Mouse (Mus musculus) heart, embryonic 10.5 days (tissue): ENCODE measurements around the gene Tm4sf19. TPM values are rescaled to one million over a fixed set of nuclear protein-coding genes. Genes with fewer than 3 reads are reported as not detected.
A peak's percentile ranks its signal among the peaks of the same experiment; 100 is the strongest.

Experiments
- DNase-seq: peaks from one replicate; pipeline ENCODE4 v3.0.0-alpha.2; 2017; ENCODE audit warnings: low spot score
- H3K27ac ChIP-seq: fragments of 300-500 bp; sonication (generic); 2 replicates; pipeline ENCODE4 v1.5.1; 2016; ENCODE audit warnings: mild to moderate bottlenecking
- H3K27me3 ChIP-seq: fragments of 300-500 bp; sonication (generic); 2 replicates; pipeline ENCODE4 v1.6.1; 2016; ENCODE audit warnings: mild to moderate bottlenecking; ENCODE audit not compliant: poor library complexity, insufficient read depth, severe bottlenecking
- H3K36me3 ChIP-seq: fragments of 300-500 bp; sonication (generic); 2 replicates; pipeline ENCODE4 v1.6.1; 2016; ENCODE audit warnings: mild to moderate bottlenecking, moderate library complexity
- H3K4me1 ChIP-seq: fragments of 300-500 bp; sonication (generic); 2 replicates; pipeline ENCODE4 v1.6.1; 2016; ENCODE audit warnings: mild to moderate bottlenecking
- H3K4me3 ChIP-seq: fragments of 300-500 bp; sonication (generic); 2 replicates; pipeline ENCODE4 v1.5.1; 2016; ENCODE audit warnings: mild to moderate bottlenecking, moderate library complexity
- H3K9me3 ChIP-seq: fragments of 300-500 bp; sonication (generic); 2 replicates; pipeline ENCODE4 v1.6.1; 2016; ENCODE audit warnings: mild to moderate bottlenecking, moderate library complexity
- WGBS: fragments of 180-500 bp; shearing (Covaris S2); methylation state at CpG from one replicate; pipeline ENCODE4 v1.1.7; 2016; 5-methylcytosine and 5-hydroxymethylcytosine counted together
- polyA plus RNA-seq: library from polyadenylated mRNA; unstranded; fragments of >200 nt; fragmentation: Nextera tagmentation; extraction: Ambion mirVana; gene quantifications from 2 replicates; pipeline ENCODE4 v1.2.1, GENCODE M21; 2016

The Tm4sf19 gene
- polyA plus RNA-seq, 1 experiment from 2014 or later = not detected

GRCm38 (mm10) chr16:32398206-32398605, 2.1 kb upstream of the Tm4sf19 start:
- WGBS = 64% methylated on average over 3 of the region's 3 CpGs
- no peak for DNase-seq
- Histone ChIP-seq H3K27ac (no peak overlapping the region), H3K27me3 (no peaks in the 10 kb centered on the region), H3K4me1 (peaks cover 8% of the 10 kb centered on the region; the same call in 1 of the 2 replicates), H3K9me3 (no peaks in the 10 kb centered on the region), H3K36me3 (peaks cover 6% of the 10 kb centered on the region), H3K4me3 (no peak overlapping the region)

GRCm38 (mm10) chr16:32401335-32401965, 1.1 kb downstream of the Tm4sf19 start:
- Histone ChIP-seq H3K27me3 (no peaks in the 10 kb centered on the region), H3K36me3 (no peaks in the 10 kb centered on the region), H3K4me1 (peaks cover 6% of the 10 kb centered on the region; the same call in 1 of the 2 replicates), H3K9me3 (no peaks in the 10 kb centered on the region), H3K4me3 (no peak overlapping the region), H3K27ac (no peak overlapping the region)
- 76% methylated on average over 9 of the region's 9 CpGs for WGBS
- no peak for DNase-seq

GRCm38 (mm10) chr16:32402818-32403217, 2.5 kb downstream of the Tm4sf19 start:
- no peak for DNase-seq
- H3K4me1 ChIP-seq = peaks cover 5% of the 10 kb centered on the region; the same call in 1 of the 2 replicates
- no peaks in the 10 kb centered on the region for H3K36me3 ChIP-seq
- no peak overlapping the region for H3K27ac ChIP-seq
- 77% methylated on average over 3 of the region's 3 CpGs for WGBS
- no peak overlapping the region for H3K4me3 ChIP-seq
- no peaks in the 10 kb centered on the region for H3K27me3 ChIP-seq
- no peaks in the 10 kb centered on the region for H3K9me3 ChIP-seq

- Histone ChIP-seq H3K4me1 (peaks cover 5% of the 10 kb centered on the region; the same call in 1 of the 2 replicates), H3K27ac (no peak overlapping the region), H3K9me3 (no peaks in the 10 kb centered on the region), H3K27me3 (no peaks in the 10 kb centered on the region), H3K36me3 (no peaks in the 10 kb centered on the region), H3K4me3 (no peak overlapping the region)
- WGBS = 88% methylated on average over 9 of the region's 9 CpGs
- no peak for DNase-seq
Observed at GRCm38 (mm10) chr16:32405716-32406115, 5.4 kb downstream of the Tm4sf19 start.

GRCm38 (mm10) chr16:32406671-32407070, 6.4 kb downstream of the Tm4sf19 start:
- DNase-seq = no peak
- H3K4me1 ChIP-seq = peaks cover 5% of the 10 kb centered on the region; the same call in 1 of the 2 replicates
- no peak overlapping the region for H3K4me3 ChIP-seq
- H3K9me3 ChIP-seq = no peaks in the 10 kb centered on the region
- no peaks in the 10 kb centered on the region for H3K36me3 ChIP-seq
- 70% methylated on average over 6 of the region's 6 CpGs for WGBS
- no peaks in the 10 kb centered on the region for H3K27me3 ChIP-seq
- H3K27ac ChIP-seq = no peak overlapping the region

- no peak overlapping the region for H3K27ac ChIP-seq
- H3K9me3 ChIP-seq = no peaks in the 10 kb centered on the region
- 76% methylated on average over 10 of the region's 10 CpGs for WGBS
- H3K4me3 ChIP-seq = no peak overlapping the region
- no peaks in the 10 kb centered on the region for H3K36me3 ChIP-seq
- no peaks in the 10 kb centered on the region for H3K27me3 ChIP-seq
- H3K4me1 ChIP-seq = peaks cover 4% of the 10 kb centered on the region; the same call in 1 of the 2 replicates
- no peak for DNase-seq
Observed at GRCm38 (mm10) chr16:32407730-32408129, 7.4 kb downstream of the Tm4sf19 start.

GRCm38 (mm10) chr16:32417457-32417856, 17.2 kb downstream of the Tm4sf19 start:
- DNase-seq = no peak
- H3K27ac ChIP-seq = no peak overlapping the region

GRCm38 (mm10) chr16:32419517-32420483, 19.5 kb downstream of the Tm4sf19 start, which contains the start of gene Tctex1d2:
Gene Tctex1d2 (plus strand): TSS chr16:32419702.
- Histone ChIP-seq H3K9me3 (no peaks in the 10 kb centered on the region), H3K27me3 (no peaks in the 10 kb centered on the region), H3K36me3 (no peaks in the 10 kb centered on the region), H3K27ac (peak within 1 kb of the TSS; percentile 94), H3K4me1 (peaks cover 4% of the 10 kb centered on the region), H3K4me3 (peak within 1 kb of the TSS; percentile 77)
- 1% methylated on average over 45 of the region's 45 CpGs for WGBS
- peak; percentile 98 for DNase-seq

More at GRCm38 (mm10) chr16:32417457-32417856, 17.2 kb downstream of the Tm4sf19 start:
- no peaks in the 10 kb centered on the region for H3K9me3 ChIP-seq
- no peaks in the 10 kb centered on the region for H3K36me3 ChIP-seq
- H3K27me3 ChIP-seq = no peaks in the 10 kb centered on the region
- WGBS = 39% methylated on average over 1 of the region's 1 CpGs
- peaks cover 4% of the 10 kb centered on the region for H3K4me1 ChIP-seq
- no peak overlapping the region for H3K4me3 ChIP-seq

GRCm38 (mm10) chr16:32427506-32427905, 27.2 kb downstream of the Tm4sf19 start:
- peaks cover 14% of the 10 kb centered on the region; the same call in 1 of the 2 replicates for H3K4me1 ChIP-seq
- no peak for DNase-seq
- whole genome bisulfite sequencing = 88% methylated on average over 3 of the region's 3 CpGs

GRCm38 (mm10) chr16:32430474-32431046, 30.3 kb downstream of the Tm4sf19 start, which contains the start of gene Pcyt1a:
Gene Pcyt1a (plus strand): TSS chr16:32430921.
- Histone ChIP-seq H3K27ac (peak within 1 kb of the TSS; percentile 93), H3K27me3 (no peaks in the 10 kb centered on the region), H3K4me3 (peak within 1 kb of the TSS; percentile 80), H3K9me3 (no peaks in the 10 kb centered on the region), H3K4me1 (peaks cover 18% of the 10 kb centered on the region; the same call in 1 of the 2 replicates), H3K36me3 (no peaks in the 10 kb centered on the region)
- DNase-seq = peak; percentile 98
- under 1% methylated on average over 54 of the region's 54 CpGs for WGBS

More at GRCm38 (mm10) chr16:32427506-32427905, 27.2 kb downstream of the Tm4sf19 start:
- no peaks in the 10 kb centered on the region for H3K36me3 ChIP-seq
- no peaks in the 10 kb centered on the region for H3K27me3 ChIP-seq
- H3K27ac ChIP-seq = no peak overlapping the region
- no peaks in the 10 kb centered on the region for H3K9me3 ChIP-seq
- H3K4me3 ChIP-seq = no peak overlapping the region

- peak overlapping the region; percentile 93 for H3K27ac ChIP-seq
- H3K9me3 ChIP-seq = no peaks in the 10 kb centered on the region
- WGBS = under 1% methylated on average over 28 of the region's 28 CpGs
Observed at GRCm38 (mm10) chr16:32431047-32431591, 30.8 kb downstream of the Tm4sf19 start.

GRCm38 (mm10) chr16:32431926-32432325, 31.6 kb downstream of the Tm4sf19 start:
- no peak for DNase-seq
- H3K9me3 ChIP-seq = no peaks in the 10 kb centered on the region
- 86% methylated on average over 1 of the region's 1 CpGs for WGBS

More at GRCm38 (mm10) chr16:32431047-32431591, 30.8 kb downstream of the Tm4sf19 start:
- Histone ChIP-seq H3K4me1 (peaks cover 18% of the 10 kb centered on the region; the same call in 1 of the 2 replicates), H3K4me3 (peak overlapping the region; percentile 80), H3K36me3 (no peaks in the 10 kb centered on the region), H3K27me3 (no peaks in the 10 kb centered on the region)
- DNase-seq = no peak

More at GRCm38 (mm10) chr16:32431926-32432325, 31.6 kb downstream of the Tm4sf19 start:
- Histone ChIP-seq H3K36me3 (no peaks in the 10 kb centered on the region), H3K27ac (peak overlapping the region; percentile 93; the same call in 1 of the 2 replicates), H3K4me1 (peaks cover 22% of the 10 kb centered on the region; the same call in 1 of the 2 replicates), H3K4me3 (peak overlapping the region; percentile 80), H3K27me3 (no peaks in the 10 kb centered on the region)
